Mouse (Mus musculus) stomach, embryonic 14.5 days (tissue): ENCODE results near the gene Pigq. TPM values are rescaled to one million over a fixed set of nuclear protein-coding genes. Genes with fewer than 3 reads are reported as not detected.

Source experiments
- ATAC-seq: fragments of 200-750 bp; cut with Nextera tagmentation; 2 replicates; pipeline ENCODE4 v1.8.0; 2017; ENCODE audit warnings: low read depth, moderate TSS enrichment; ENCODE audit not compliant: insufficient number of reproducible peaks, insufficient read depth, low FRiP score
- H3K27ac ChIP-seq: fragments of 300-500 bp; sonication (generic); 2 replicates; pipeline ENCODE4 v1.5.1; 2014; ENCODE audit warnings: mild to moderate bottlenecking, low read length, moderate library complexity, mixed read lengths
- H3K27me3 ChIP-seq: fragments of 300-500 bp; sonication (generic); 2 replicates; pipeline ENCODE4 v1.6.1; 2014; ENCODE audit warnings: low read length, control low read depth, mixed read lengths; ENCODE audit not compliant: control insufficient read depth, insufficient read depth
- H3K36me3 ChIP-seq: fragments of 300-500 bp; sonication (generic); 2 replicates; pipeline ENCODE4 v1.6.1; 2014; ENCODE audit warnings: mild to moderate bottlenecking, control low read depth, low read length, moderate library complexity, mixed read lengths; ENCODE audit not compliant: control insufficient read depth, insufficient read depth
- H3K4me1 ChIP-seq: fragments of 300-500 bp; sonication (generic); 2 replicates; pipeline ENCODE4 v1.6.1; 2014; ENCODE audit warnings: low read length, control low read depth, mixed read lengths; ENCODE audit not compliant: control insufficient read depth, insufficient read depth
- H3K4me2 ChIP-seq: fragments of 300-500 bp; sonication (generic); replicated peaks from 2 replicates; pipeline ENCODE4 v1.6.1; 2014; ENCODE audit warnings: low read depth, low read length, control low read depth
- H3K4me3 ChIP-seq: fragments of 300-500 bp; sonication (generic); 2 replicates; pipeline ENCODE4 v1.5.1; 2014; ENCODE audit warnings: low read depth, low read length, control low read depth
- H3K9ac ChIP-seq: fragments of 300-500 bp; sonication (generic); replicated peaks from 2 replicates; pipeline ENCODE4 v1.6.1; 2014; ENCODE audit warnings: low read depth, mild to moderate bottlenecking, control low read depth, low read length, moderate library complexity, mixed read lengths
- H3K9me3 ChIP-seq: fragments of 300-500 bp; sonication (generic); 2 replicates; pipeline ENCODE4 v1.6.1; 2016; ENCODE audit warnings: low read depth, low read length, control low read depth; ENCODE audit not compliant: control insufficient read depth
- WGBS: fragments of 180-500 bp; shearing (Covaris S2); extraction: QIAGEN DNeasy Blood & Tissue Kit; methylation state at CpG from one replicate; pipeline ENCODE4 v1.1.7; 2014; 5-methylcytosine and 5-hydroxymethylcytosine counted together
- polyA plus RNA-seq: library from polyadenylated mRNA; unstranded; fragments of >200 nt; fragmentation: Nextera tagmentation; extraction: Ambion mirVana; gene quantifications from 2 replicates; pipeline ENCODE4 v1.2.1, GENCODE M21; 2014

The Pigq gene
- polyA plus RNA-seq, 1 experiment from 2014 or later, result 59.7 TPM

DNA sequence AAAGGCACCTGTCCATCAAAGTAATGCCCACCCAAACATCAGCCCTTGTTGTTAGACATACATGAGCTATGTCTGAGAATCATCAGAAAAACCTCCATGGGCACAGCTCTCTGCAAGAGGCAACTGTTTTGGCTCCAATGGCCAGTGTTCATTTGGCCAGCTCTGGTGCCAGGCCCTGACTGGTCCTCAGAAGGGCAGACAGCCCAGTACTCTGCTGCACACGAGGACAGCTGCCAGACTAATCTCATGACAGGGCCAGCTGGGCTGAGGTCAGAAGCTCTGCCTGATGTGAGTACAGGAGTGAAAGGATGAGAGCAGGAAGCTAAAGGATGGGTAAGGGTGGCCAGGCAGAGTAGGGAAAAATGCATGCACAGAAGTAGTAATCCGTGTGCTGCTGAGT is 19.4 kb downstream of the Pigq start:
- H3K4me2 ChIP-seq, result no peak overlapping the region
- peaks cover 23% of the 10 kb centered on the region for H3K36me3 ChIP-seq
- H3K27ac ChIP-seq, result no peak overlapping the region
- H3K9ac ChIP-seq, result no peak overlapping the region
- H3K4me1 ChIP-seq, result no peaks in the 10 kb centered on the region
- H3K4me3 ChIP-seq, result no peak overlapping the region
- no peak for ATAC-seq
- no peaks in the 10 kb centered on the region for H3K27me3 ChIP-seq
- 83% methylated on average over 2 of the region's 2 CpGs for WGBS
- H3K9me3 ChIP-seq, result no peaks in the 10 kb centered on the region

DNA sequence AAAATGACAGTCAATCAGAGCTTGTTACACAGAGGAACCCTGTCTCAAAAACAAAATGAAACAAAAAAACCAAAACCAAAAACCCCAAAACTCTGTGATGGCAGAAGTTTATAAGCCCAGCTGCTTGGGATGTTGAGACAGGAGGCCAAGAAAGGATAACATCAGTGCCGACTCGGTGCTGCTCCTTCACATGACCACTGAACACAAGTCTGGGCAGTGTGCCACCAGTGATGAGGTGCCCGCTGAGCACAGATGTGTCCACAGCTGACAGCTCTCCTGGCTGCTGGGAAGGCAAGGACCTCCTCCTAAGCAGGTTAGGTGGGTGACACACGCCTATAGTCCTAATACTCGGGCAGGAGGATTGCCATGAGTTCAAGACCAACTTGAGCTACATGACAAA is 22.6 kb downstream of the Pigq start:
- Histone ChIP-seq H3K4me2 (no peak overlapping the region), H3K9me3 (no peaks in the 10 kb centered on the region), H3K4me3 (no peak overlapping the region), H3K4me1 (peaks cover 11% of the 10 kb centered on the region), H3K27ac (no peak overlapping the region), H3K36me3 (peaks cover 7% of the 10 kb centered on the region; the same call in 1 of the 2 replicates), H3K9ac (no peak overlapping the region), H3K27me3 (no peaks in the 10 kb centered on the region)
- ATAC-seq, result no peak
- WGBS, result 83% methylated on average over 5 of the region's 5 CpGs

DNA sequence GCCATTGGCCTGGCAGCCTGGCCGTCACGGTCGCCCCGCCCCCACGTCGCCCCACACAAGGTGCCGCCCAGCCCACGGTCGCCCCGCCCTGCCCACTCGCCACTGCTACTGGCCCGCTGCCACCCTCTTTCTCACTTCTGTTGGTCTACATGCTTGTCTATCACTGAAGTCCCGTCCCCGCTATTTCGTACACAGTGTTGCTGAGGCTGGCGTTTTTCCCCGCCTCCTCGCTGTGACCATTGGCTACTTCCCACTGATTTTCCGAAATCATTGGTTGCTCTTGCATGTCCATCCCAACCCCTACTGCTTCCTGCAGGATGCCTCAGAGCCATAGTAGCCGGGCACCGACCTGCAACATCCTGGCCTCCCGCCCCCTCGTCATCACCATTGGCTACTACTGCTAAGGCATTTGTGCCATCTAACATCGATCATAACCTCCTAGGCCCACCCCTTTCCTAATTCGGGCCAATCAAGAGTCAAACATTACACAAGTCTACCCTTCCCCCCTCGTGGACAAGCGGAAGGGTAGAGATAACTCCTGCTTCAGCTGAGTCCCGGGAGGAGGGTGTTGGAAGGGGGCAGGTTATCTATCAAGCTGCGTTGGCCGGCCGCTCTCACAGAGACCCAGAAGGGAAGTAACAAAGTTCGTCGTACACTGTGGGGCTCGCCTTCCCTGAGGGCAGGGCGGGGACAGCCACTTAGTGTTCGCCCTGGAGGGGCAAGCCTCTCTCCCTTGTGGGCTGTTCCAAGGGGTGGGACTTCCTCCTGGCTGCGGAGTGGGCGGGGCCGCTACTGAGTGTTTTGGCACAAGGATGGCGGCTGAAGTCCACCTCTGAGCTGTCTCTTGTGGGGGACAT is 24.7 kb downstream of the Pigq start:
- 0% methylated on average over 40 of the region's 40 CpGs for WGBS
- Histone ChIP-seq H3K4me1 (peaks cover 11% of the 10 kb centered on the region), H3K4me2 (peak overlapping the region; percentile 61), H3K9me3 (no peaks in the 10 kb centered on the region), H3K9ac (peak overlapping the region; percentile 75), H3K4me3 (peak overlapping the region; percentile 97), H3K27me3 (no peaks in the 10 kb centered on the region), H3K36me3 (peaks cover 3% of the 10 kb centered on the region; the same call in 1 of the 2 replicates), H3K27ac (peak overlapping the region; percentile 84)
- ATAC-seq, result peak; percentile 98

GRCm38 (mm10) chr17:25919144-25919785 is 25.5 kb downstream of the Pigq start, which contains the start of gene Rab40c:
TSS of gene Rab40c (minus strand) at chr17:25919727.
- H3K4me2 ChIP-seq, result peak within 1 kb of the TSS; percentile 89
- ATAC-seq, result no peak
- 0% methylated on average over 64 of the region's 78 CpGs for WGBS

GRCm38 (mm10) chr17:25918037-25918750 is 26.5 kb downstream of the Pigq start:
- no peaks in the 10 kb centered on the region for H3K27me3 ChIP-seq
- peak overlapping the region; percentile 89 for H3K4me2 ChIP-seq
- peaks cover 5% of the 10 kb centered on the region; the same call in 1 of the 2 replicates for H3K36me3 ChIP-seq
- ATAC-seq, result no peak
- H3K4me1 ChIP-seq, result peaks cover 11% of the 10 kb centered on the region
- no peaks in the 10 kb centered on the region for H3K9me3 ChIP-seq
- H3K4me3 ChIP-seq, result peak overlapping the region; percentile 97
- H3K27ac ChIP-seq, result no peak overlapping the region
- H3K9ac ChIP-seq, result peak overlapping the region; percentile 75
- 81% methylated on average over 9 of the region's 9 CpGs for WGBS

More at GRCm38 (mm10) chr17:25919144-25919785, 25.5 kb downstream of the Pigq start, which contains the start of gene Rab40c:
- Histone ChIP-seq H3K9me3 (no peaks in the 10 kb centered on the region), H3K27ac (peak within 1 kb of the TSS; percentile 84), H3K27me3 (no peaks in the 10 kb centered on the region), H3K9ac (peak within 1 kb of the TSS; percentile 75), H3K4me1 (peaks cover 11% of the 10 kb centered on the region), H3K4me3 (peak within 1 kb of the TSS; percentile 97), H3K36me3 (peaks cover 5% of the 10 kb centered on the region; the same call in 1 of the 2 replicates)

- H3K4me3 ChIP-seq, result no peak overlapping the region
- H3K9me3 ChIP-seq, result no peaks in the 10 kb centered on the region
- H3K4me2 ChIP-seq, result 0 out of 2 replicates have a peak overlapping the region, but pooled peaks have one; percentile 10
- peaks cover 11% of the 10 kb centered on the region for H3K4me1 ChIP-seq
- H3K27me3 ChIP-seq, result no peaks in the 10 kb centered on the region
- H3K9ac ChIP-seq, result no peak overlapping the region
- ATAC-seq, result no peak
- H3K27ac ChIP-seq, result no peak overlapping the region
- H3K36me3 ChIP-seq, result peaks cover 5% of the 10 kb centered on the region; the same call in 1 of the 2 replicates
- WGBS, result 71% methylated on average over 8 of the region's 8 CpGs
Observed at GRCm38 (mm10) chr17:25916931-25917647, 27.6 kb downstream of the Pigq start.

DNA sequence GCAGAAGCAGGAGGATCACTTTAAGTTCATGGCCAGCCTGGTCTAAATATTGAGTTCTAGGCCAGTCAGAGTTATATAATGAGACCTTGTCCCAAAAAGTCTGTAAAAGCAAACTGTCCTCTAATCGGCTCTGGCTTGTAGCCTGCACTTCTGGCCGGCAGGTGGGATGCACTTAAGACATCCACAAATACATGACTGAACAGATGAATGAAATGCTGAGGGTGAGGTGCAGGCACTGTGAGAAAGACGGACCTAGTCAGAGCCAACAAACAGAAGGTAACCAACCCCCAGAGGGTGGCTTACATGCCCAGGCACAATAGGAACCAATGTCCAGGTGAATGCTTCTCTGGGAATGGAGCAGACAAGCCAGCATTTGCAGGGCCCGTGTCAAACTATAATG is 30.4 kb downstream of the Pigq start:
- no peaks in the 10 kb centered on the region for H3K9me3 ChIP-seq
- WGBS, result 75% methylated on average over 4 of the region's 4 CpGs
- peaks cover 5% of the 10 kb centered on the region; the same call in 1 of the 2 replicates for H3K36me3 ChIP-seq
- no peak overlapping the region for H3K9ac ChIP-seq
- H3K27ac ChIP-seq, result no peak overlapping the region
- H3K27me3 ChIP-seq, result no peaks in the 10 kb centered on the region
- no peak overlapping the region for H3K4me2 ChIP-seq
- H3K4me3 ChIP-seq, result no peak overlapping the region
- peaks cover 11% of the 10 kb centered on the region for H3K4me1 ChIP-seq
- ATAC-seq, result no peak
